Mouse (Mus musculus) lung, embryonic 14.5 days (tissue): ENCODE measurements at regions not wholly inside any gene's neighbourhood (a gene's known extent, or its start where the extent isn't known, plus 50 kb on each side); places are given as distances from the start of the nearest gene placed in this dataset.

Source experiments
- ATAC-seq: fragments of 200-750 bp; cut with Nextera tagmentation; 2 replicates; pipeline ENCODE4 v1.8.0; 2017; ENCODE audit warnings: mild to moderate bottlenecking, moderate TSS enrichment, moderate library complexity; ENCODE audit not compliant: insufficient read depth
- DNase-seq: peaks from one replicate; pipeline ENCODE4 v3.0.0-alpha.2; 2015
- H3K27ac ChIP-seq: fragments of 300-500 bp; sonication (generic); 2 replicates; pipeline ENCODE4 v1.5.1; 2014; ENCODE audit warnings: low read depth, mild to moderate bottlenecking, moderate library complexity
- H3K27me3 ChIP-seq: fragments of 300-500 bp; sonication (generic); 2 replicates; pipeline ENCODE4 v1.6.1; 2014; ENCODE audit warnings: low read length, control low read depth; ENCODE audit not compliant: insufficient read depth
- H3K36me3 ChIP-seq: fragments of 300-500 bp; sonication (generic); 2 replicates; pipeline ENCODE4 v1.6.1; 2014; ENCODE audit warnings: control low read depth; ENCODE audit not compliant: insufficient read depth
- H3K4me1 ChIP-seq: fragments of 300-500 bp; sonication (generic); 2 replicates; pipeline ENCODE4 v1.6.1; 2014; ENCODE audit warnings: antibody characterized with exemption, control low read depth; ENCODE audit not compliant: insufficient read depth
- H3K4me2 ChIP-seq: fragments of 300-500 bp; sonication (generic); 2 replicates; pipeline ENCODE4 v1.6.1; 2014; ENCODE audit warnings: mild to moderate bottlenecking
- H3K4me3 ChIP-seq: fragments of 300-500 bp; sonication (generic); 2 replicates; pipeline ENCODE4 v1.5.1; 2014; ENCODE audit warnings: low read depth, low read length
- H3K9ac ChIP-seq: fragments of 300-500 bp; sonication (generic); 2 replicates; pipeline ENCODE4 v1.6.1; 2014
- H3K9me3 ChIP-seq: fragments of 300-500 bp; sonication (generic); 2 replicates; pipeline ENCODE4 v1.6.1; 2016; ENCODE audit warnings: low read depth, low read length, control low read depth
- CTCF ChIP-seq: IDR thresholded peaks from 2 replicates; pipeline ENCODE4 v1.5.1; 2016; ENCODE audit warnings: antibody characterized with exemption, low read depth
- WGBS: fragments of 180-500 bp; shearing (Covaris S2); extraction: QIAGEN DNeasy Blood & Tissue Kit; methylation state at CpG from one replicate; pipeline ENCODE4 v1.1.7; 2014; 5-methylcytosine and 5-hydroxymethylcytosine counted together

- Histone ChIP-seq H3K36me3 (no peaks in the 10 kb centered on the region), H3K9ac (no peak overlapping the region), H3K4me2 (0 out of 2 replicates have a peak overlapping the region, but pooled peaks have one; percentile 19), H3K9me3 (no peaks in the 10 kb centered on the region), H3K4me3 (no peak overlapping the region), H3K4me1 (no peaks in the 10 kb centered on the region), H3K27ac (no peak overlapping the region), H3K27me3 (no peaks in the 10 kb centered on the region)
- DNase-seq (peak; percentile 26), ATAC-seq (no peak)
- TF ChIP-seq CTCF = no peak
- 47% methylated on average over 22 of the region's 22 CpGs for WGBS
Observed at GRCm38 (mm10) chr11:71429739-71430138, 199.2 kb upstream of the Nlrp1b start.

- no peak for ATAC-seq
- no peaks in the 10 kb centered on the region for H3K36me3 ChIP-seq
- 58% methylated on average over 6 of the region's 6 CpGs for WGBS
- no peaks in the 10 kb centered on the region for H3K9me3 ChIP-seq
- no peak overlapping the region for H3K4me2 ChIP-seq
- no peaks in the 10 kb centered on the region for H3K4me1 ChIP-seq
- no peak overlapping the region for H3K9ac ChIP-seq
- no peak overlapping the region for H3K4me3 ChIP-seq
- H3K27me3 ChIP-seq = no peaks in the 10 kb centered on the region
- DNase-seq = no peak
- H3K27ac ChIP-seq = no peak overlapping the region
- TF ChIP-seq CTCF = no peak
Observed at GRCm38 (mm10) chr11:71434241-71434640, 203.7 kb upstream of the Nlrp1b start.

GRCm38 (mm10) chr11:71434886-71435285, 204.4 kb upstream of the Nlrp1b start:
- ATAC-seq = no peak
- Histone ChIP-seq H3K9ac (no peak overlapping the region), H3K36me3 (no peaks in the 10 kb centered on the region), H3K4me1 (no peaks in the 10 kb centered on the region), H3K27me3 (no peaks in the 10 kb centered on the region), H3K27ac (no peak overlapping the region), H3K9me3 (no peaks in the 10 kb centered on the region), H3K4me2 (no peak overlapping the region), H3K4me3 (no peak overlapping the region)
- DNase-seq = no peak
- no peak for TF ChIP-seq CTCF
- 83% methylated on average over 5 of the region's 5 CpGs for WGBS

DNA sequence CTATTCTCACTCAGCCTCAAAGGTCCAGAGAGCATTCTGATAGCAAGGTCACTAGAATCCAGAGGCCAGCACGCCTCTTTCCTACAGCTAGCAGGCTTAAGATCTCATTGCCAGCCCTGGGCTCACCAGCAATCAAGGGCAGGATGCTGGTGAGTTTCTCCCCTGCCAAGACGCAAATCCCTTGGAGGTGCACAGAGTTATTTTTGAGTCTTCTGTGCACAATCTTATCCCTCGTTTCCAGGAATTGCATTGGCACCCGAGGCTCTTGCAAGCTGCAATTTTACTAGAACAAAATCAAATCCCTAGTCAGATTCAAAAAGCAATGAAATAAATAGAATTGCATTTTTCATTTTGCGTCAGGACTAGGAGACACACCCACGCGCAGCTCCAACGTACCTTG, 205.2 kb upstream of the Nlrp1b start:
- H3K4me3 ChIP-seq = no peak overlapping the region
- H3K27ac ChIP-seq = no peak overlapping the region
- WGBS = 54% methylated on average over 8 of the region's 8 CpGs
- no peaks in the 10 kb centered on the region for H3K36me3 ChIP-seq
- H3K27me3 ChIP-seq = no peaks in the 10 kb centered on the region; the same call in 1 of the 2 replicates
- ATAC-seq = no peak
- H3K4me2 ChIP-seq = no peak overlapping the region
- no peak for TF ChIP-seq CTCF
- DNase-seq = no peak
- H3K9ac ChIP-seq = no peak overlapping the region
- no peaks in the 10 kb centered on the region for H3K4me1 ChIP-seq
- H3K9me3 ChIP-seq = no peaks in the 10 kb centered on the region

DNA sequence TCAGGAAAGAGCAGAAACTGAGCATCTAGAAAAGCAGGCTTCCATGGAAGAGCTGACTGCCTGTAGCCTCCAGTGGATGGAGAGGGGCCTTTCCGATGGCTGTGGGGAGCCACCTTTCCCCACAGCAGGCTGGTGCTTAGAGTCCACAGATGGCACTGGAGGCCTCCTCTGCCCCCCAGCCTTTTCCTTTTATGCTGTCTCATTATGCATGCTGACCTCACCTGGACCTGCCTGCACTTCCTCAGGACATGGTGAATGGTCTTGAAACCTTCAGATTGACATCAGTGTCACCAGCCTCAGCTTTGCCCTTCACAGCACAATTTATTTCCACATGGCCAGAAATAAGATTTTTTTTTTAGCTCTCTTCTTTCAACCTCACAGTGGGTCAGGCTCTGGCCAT, 205.8 kb upstream of the Nlrp1b start:
- Histone ChIP-seq H3K36me3 (no peaks in the 10 kb centered on the region), H3K4me2 (no peak overlapping the region), H3K4me3 (no peak overlapping the region), H3K27me3 (no peaks in the 10 kb centered on the region; the same call in 1 of the 2 replicates), H3K9ac (no peak overlapping the region), H3K9me3 (no peaks in the 10 kb centered on the region), H3K27ac (no peak overlapping the region), H3K4me1 (no peaks in the 10 kb centered on the region)
- 74% methylated on average over 1 of the region's 1 CpGs for WGBS
- no peak for DNase-seq
- ATAC-seq = no peak
- no peak for TF ChIP-seq CTCF

GRCm38 (mm10) chr11:71436801-71437200, 206.3 kb upstream of the Nlrp1b start:
- no peak overlapping the region for H3K4me2 ChIP-seq
- no peak overlapping the region for H3K27ac ChIP-seq
- no peak overlapping the region for H3K4me3 ChIP-seq
- H3K9me3 ChIP-seq = no peaks in the 10 kb centered on the region
- DNase-seq (no peak), ATAC-seq (no peak)
- no peaks in the 10 kb centered on the region; the same call in 1 of the 2 replicates for H3K27me3 ChIP-seq
- H3K36me3 ChIP-seq = no peaks in the 10 kb centered on the region
- 50% methylated on average over 2 of the region's 2 CpGs for WGBS
- TF ChIP-seq CTCF = no peak
- H3K9ac ChIP-seq = no peak overlapping the region
- no peaks in the 10 kb centered on the region for H3K4me1 ChIP-seq

DNA sequence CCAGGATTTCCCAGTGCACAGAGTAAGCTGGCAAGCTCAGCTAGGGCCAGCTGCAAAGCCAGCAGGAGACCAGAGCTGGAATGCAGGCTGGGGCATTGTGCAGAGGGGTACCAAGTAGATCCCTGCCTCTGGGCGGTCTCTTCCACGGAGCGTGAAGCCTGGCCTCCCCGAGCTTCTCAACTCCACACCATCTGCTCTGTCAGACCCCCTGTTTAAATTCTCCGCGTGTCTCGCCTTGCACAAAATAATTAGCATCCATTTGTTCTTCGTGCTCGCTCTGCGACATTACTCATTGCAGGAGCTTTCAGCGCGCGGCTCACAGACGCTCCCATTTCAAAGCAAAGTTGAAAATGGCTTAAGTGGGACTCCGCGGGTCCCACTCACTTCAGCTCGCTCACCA, 209.3 kb upstream of the Nlrp1b start:
- DNase-seq (no peak), ATAC-seq (no peak)
- H3K27ac ChIP-seq = no peak overlapping the region
- no peaks in the 10 kb centered on the region for H3K36me3 ChIP-seq
- H3K9me3 ChIP-seq = no peaks in the 10 kb centered on the region
- H3K4me3 ChIP-seq = no peak overlapping the region
- H3K9ac ChIP-seq = no peak overlapping the region
- no peaks in the 10 kb centered on the region; the same call in 1 of the 2 replicates for H3K27me3 ChIP-seq
- WGBS = 10% methylated on average over 17 of the region's 17 CpGs
- TF ChIP-seq CTCF = no peak
- H3K4me1 ChIP-seq = no peaks in the 10 kb centered on the region
- no peak overlapping the region for H3K4me2 ChIP-seq

DNA sequence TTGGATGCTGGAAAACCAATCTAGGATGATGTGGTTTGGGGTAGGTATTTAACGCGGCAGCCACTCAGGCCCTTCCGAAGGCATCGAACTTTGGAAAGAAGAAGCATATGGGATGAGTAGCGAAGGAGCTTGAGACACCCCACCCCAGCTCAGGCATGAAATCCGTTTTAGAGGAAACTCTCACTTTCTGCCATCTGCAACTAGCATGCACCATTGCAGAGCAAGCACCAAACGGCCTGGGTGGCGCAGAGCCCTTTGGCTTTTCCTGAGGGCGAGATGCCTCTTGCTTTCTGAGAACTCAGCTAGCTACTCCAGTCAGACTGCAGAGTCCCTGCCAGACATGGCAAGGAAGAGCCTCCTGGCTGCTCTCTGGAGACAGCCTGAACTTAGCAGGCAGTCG, 209.9 kb upstream of the Nlrp1b start:
- Histone ChIP-seq H3K4me1 (no peaks in the 10 kb centered on the region), H3K27me3 (no peaks in the 10 kb centered on the region; the same call in 1 of the 2 replicates), H3K4me2 (no peak overlapping the region), H3K9ac (no peak overlapping the region), H3K4me3 (no peak overlapping the region), H3K9me3 (no peaks in the 10 kb centered on the region), H3K36me3 (no peaks in the 10 kb centered on the region), H3K27ac (no peak overlapping the region)
- TF ChIP-seq CTCF = no peak
- WGBS = 59% methylated on average over 10 of the region's 10 CpGs
- no peak for DNase-seq
- no peak for ATAC-seq
